Mouse (Mus musculus) T-helper 2 cell (primary cell): ENCODE measurements around the gene Prm1.

ENCODE experiments used
- in situ Hi-C: fragments of 300-600 bp; cut with MboI, MseI; formaldehyde crosslinking; loops from one replicate; pipeline ENCODE4 v1.15.1; 2025; ENCODE audit warnings: high pct_unique_total_duplicates

Prm1 gene

DNA sequence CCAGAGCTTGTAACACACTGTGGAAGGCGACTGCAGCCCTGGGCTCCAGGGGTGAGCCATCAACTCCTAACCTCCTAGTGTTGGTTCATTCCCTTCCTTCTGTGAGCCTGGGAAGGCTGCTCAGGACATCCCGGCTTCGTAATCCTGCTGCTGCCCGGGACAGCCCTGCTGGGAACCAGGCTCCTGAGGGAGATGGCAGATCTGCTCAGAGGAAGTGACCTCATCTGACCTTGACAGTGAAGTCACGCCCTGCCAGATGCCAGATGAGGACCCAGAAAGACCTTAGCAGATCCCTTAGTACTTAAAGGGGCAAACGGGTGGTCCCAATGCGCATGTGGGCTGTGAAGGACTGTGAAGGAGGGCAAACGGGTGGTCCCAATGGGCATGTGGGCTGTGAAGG, 44.5 kb downstream of the Prm1 start:
- in situ Hi-C loops: no loop called here

DNA sequence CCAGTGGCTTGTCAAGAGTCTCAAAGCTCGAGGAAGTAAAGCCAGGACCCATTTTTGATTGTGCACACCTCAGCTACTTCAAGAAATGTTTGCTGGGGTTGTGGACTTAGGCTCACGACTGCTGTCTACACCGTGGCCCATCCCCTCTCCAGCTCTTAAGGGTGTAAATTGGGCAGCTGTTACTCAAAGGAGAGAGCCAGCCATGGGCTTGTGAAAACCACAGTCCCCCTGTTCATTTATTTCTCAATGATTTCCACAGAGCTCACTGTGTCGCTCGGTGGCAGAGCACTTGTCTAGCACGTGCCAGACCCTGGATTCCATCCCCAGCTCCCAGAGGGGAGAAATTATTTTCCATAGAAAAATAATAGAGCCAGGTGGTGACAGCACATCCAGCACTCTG, 49.5 kb downstream of the Prm1 start:
- in situ Hi-C loops: no loop called here

DNA sequence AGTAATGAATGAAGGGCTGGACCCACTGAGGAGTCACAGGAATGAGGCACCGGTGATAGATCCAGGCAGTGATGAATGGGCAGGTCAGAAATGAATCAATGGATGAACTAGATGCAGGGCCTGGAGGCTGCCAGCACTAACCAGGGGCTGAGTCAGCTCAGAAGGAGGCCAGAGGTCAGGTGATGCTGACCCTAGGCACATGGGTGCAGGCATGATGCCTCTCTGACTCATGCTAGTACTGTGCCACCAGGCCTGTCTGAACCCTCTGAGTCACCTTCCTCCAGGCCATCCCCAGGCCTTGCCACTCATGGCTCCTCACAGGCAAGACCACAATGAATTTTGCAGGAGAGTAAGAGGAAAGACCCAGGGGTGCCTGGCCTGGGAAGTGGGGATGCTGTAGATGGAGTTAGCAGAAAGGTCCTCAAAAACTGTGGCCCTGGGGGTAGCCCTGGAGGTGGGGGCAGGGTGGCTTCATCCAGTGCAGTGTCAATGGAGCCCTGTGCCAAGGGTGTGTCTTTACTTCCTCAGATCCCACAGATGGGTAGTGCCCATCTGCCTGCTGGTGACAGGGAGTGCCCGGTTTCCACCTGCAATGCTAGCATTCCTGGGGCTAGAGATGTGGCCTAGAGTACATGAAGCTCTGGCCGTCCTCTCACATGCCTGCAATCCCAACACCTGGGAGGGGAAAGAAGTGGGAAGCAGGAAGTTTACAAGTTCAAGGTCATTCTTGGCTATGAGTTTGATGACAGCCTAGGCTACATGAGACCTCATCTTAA, 50.9 kb downstream of the Prm1 start:
- in situ Hi-C loops: no loop called here

DNA sequence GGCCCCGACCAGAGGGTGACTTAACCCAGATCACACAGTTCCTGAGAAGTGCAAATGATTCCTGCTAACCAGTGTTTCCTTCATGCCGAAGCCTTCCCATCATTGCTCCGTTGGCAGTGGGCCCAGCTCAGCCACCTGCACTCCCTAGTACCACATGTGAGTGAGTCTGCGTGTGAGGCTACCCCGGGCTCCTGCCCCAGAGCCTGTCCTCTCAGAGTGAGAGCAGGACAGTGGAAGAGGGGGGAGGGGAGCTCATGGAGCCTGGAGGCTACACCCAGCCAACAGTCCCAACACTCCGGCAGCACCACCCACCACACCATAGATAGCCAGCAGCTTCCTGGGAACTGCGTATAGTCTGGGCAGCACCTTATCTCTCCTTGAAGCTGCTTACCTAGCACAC, 55.8 kb downstream of the Prm1 start:
- in situ Hi-C loops: no loop called here

DNA sequence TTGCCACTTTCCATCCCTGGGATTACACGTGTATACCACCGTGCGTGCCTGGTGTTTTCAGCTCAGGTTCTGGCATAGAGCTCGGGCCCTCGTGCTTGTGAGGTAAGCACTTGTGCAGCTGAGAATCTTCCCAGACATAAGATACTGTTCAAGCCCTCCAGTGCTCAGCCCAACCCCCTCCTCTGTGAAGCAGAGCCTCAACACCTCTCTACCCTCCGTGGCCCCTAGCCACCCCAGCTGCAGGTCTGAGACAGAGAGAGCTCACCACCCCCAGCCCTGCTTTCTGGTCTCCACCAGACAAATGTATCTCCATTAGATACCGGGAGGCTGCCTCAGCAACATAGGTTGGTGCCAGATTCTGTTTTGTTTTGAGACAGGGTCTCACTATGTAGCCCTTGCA, 56.4 kb downstream of the Prm1 start:
- in situ Hi-C loops: no loop called here
